Mouse (Mus musculus) heart, adult 8-10 months (tissue): Measurements from ENCODE around the gene Eapp. TPM values are rescaled to one million over a fixed set of nuclear protein-coding genes. Genes with fewer than 3 reads are reported as not detected.
"Not testable (repeated sequence)": the region's sequence is repeated elsewhere in the genome, so short reads cannot be mapped to it uniquely, and the experiment has no call there.

Experiments
- DNase-seq: peaks from one replicate; pipeline ENCODE4 v3.0.0; 2022; ENCODE audit warnings: low spot score
- total RNA-seq, 4 experiments: library from RNA; stranded (reverse); gene quantifications; 2 replicates each; pipeline ENCODE4 v1.2.4; 2022

The Eapp gene
- 10 to 100 TPM; 21.0 to 23.1 (median 21.7) TPM for total RNA-seq

- peak; percentile 97 for DNase-seq
These were observed at the start of gene Eapp for GRCm38 (mm10) chr12:54695511-54696241. Gene Eapp (minus strand): TSS chr12:54695897.

GRCm38 (mm10) chr12:54738661-54739243 lies 43.1 kb upstream of the Eapp start:
- not testable (repeated sequence) for DNase-seq

GRCm38 (mm10) chr12:54737891-54738660 lies 42.4 kb upstream of the Eapp start:
- DNase-seq = not testable (repeated sequence)

- not testable (repeated sequence) for DNase-seq
These were observed 38.8 kb upstream of the Eapp start for GRCm38 (mm10) chr12:54734307-54735131.

GRCm38 (mm10) chr12:54729140-54730059 lies 33.7 kb upstream of the Eapp start:
- not testable (repeated sequence) for DNase-seq

GRCm38 (mm10) chr12:54718871-54719786 lies 23.4 kb upstream of the Eapp start:
- not testable (repeated sequence) for DNase-seq

- not testable (repeated sequence) for DNase-seq
These were observed 21.8 kb upstream of the Eapp start for GRCm38 (mm10) chr12:54717516-54717915.

GRCm38 (mm10) chr12:54713822-54714626 lies 18.3 kb upstream of the Eapp start:
- peak; percentile 41 for DNase-seq

GRCm38 (mm10) chr12:54710494-54710879 lies 14.8 kb upstream of the Eapp start:
- peak; percentile 22 for DNase-seq

- DNase-seq = not testable (repeated sequence)
These were observed 14.2 kb upstream of the Eapp start for GRCm38 (mm10) chr12:54709691-54710493.

GRCm38 (mm10) chr12:54699394-54699793 lies 3.7 kb upstream of the Eapp start:
- no peak for DNase-seq

- DNase-seq = no peak
These were observed 2.1 kb upstream of the Eapp start for GRCm38 (mm10) chr12:54697791-54698250.

- peak; percentile 38 for DNase-seq
These were observed 1.4 kb upstream of the Eapp start for GRCm38 (mm10) chr12:54697003-54697597.

GRCm38 (mm10) chr12:54696242-54697002 lies 725 bp upstream of the Eapp start:
- DNase-seq = peak; percentile 95

GRCm38 (mm10) chr12:54694847-54695510 lies 718 bp downstream of the Eapp start:
- no peak for DNase-seq

- DNase-seq = no peak
These were observed 6.6 kb downstream of the Eapp start for GRCm38 (mm10) chr12:54689082-54689481.
